Mouse (Mus musculus) adrenal gland, postnatal 10 days (tissue): ENCODE measurements at regions not wholly inside any gene's neighbourhood (a gene's known extent, or its start where the extent isn't known, plus 50 kb on each side); places are given as distances from the start of the nearest gene placed in this dataset.

Experiments
- DNase-seq: peaks from one replicate; pipeline ENCODE4 v3.0.0; 2021; ENCODE audit warnings: mixed read lengths

- DNase-seq, result no peak
Observed at GRCm38 (mm10) chr8:128156221-128156620, 202.2 kb upstream of the Nrp1 start.

- DNase-seq, result no peak
Observed at GRCm38 (mm10) chr8:128162857-128163256, 195.5 kb upstream of the Nrp1 start.

GRCm38 (mm10) chr8:128164976-128165375, 193.4 kb upstream of the Nrp1 start:
- no peak for DNase-seq

GRCm38 (mm10) chr8:128165591-128165990, 192.8 kb upstream of the Nrp1 start:
- no peak for DNase-seq

- DNase-seq, result no peak
Observed at GRCm38 (mm10) chr8:128166097-128166496, 192.3 kb upstream of the Nrp1 start.

- no peak for DNase-seq
Observed at GRCm38 (mm10) chr8:128168819-128169218, 189.6 kb upstream of the Nrp1 start.

- DNase-seq, result peak; percentile 25
Observed at GRCm38 (mm10) chr8:128171116-128171515, 187.3 kb upstream of the Nrp1 start.

GRCm38 (mm10) chr8:128180214-128180613, 178.2 kb upstream of the Nrp1 start:
- no peak for DNase-seq

GRCm38 (mm10) chr8:128183081-128183480, 175.3 kb upstream of the Nrp1 start:
- DNase-seq, result no peak

- no peak for DNase-seq
Observed at GRCm38 (mm10) chr8:128188321-128188720, 170.1 kb upstream of the Nrp1 start.

GRCm38 (mm10) chr8:128193293-128193887, 165.0 kb upstream of the Nrp1 start:
- DNase-seq, result no peak

- DNase-seq, result no peak
Observed at GRCm38 (mm10) chr8:128200815-128201214, 157.6 kb upstream of the Nrp1 start.

- no peak for DNase-seq
Observed at GRCm38 (mm10) chr8:128201635-128202034, 156.8 kb upstream of the Nrp1 start.

- no peak for DNase-seq
Observed at GRCm38 (mm10) chr8:128202158-128202886, 156.1 kb upstream of the Nrp1 start.

GRCm38 (mm10) chr8:128204803-128205202, 153.6 kb upstream of the Nrp1 start:
- no peak for DNase-seq

GRCm38 (mm10) chr8:128207138-128207537, 151.3 kb upstream of the Nrp1 start:
- DNase-seq, result no peak

- no peak for DNase-seq
Observed at GRCm38 (mm10) chr8:128210761-128211160, 147.6 kb upstream of the Nrp1 start.

- DNase-seq, result no peak
Observed at GRCm38 (mm10) chr8:128212223-128212622, 146.2 kb upstream of the Nrp1 start.

- DNase-seq, result peak; percentile 20
Observed at GRCm38 (mm10) chr8:128214256-128214655, 144.1 kb upstream of the Nrp1 start.

- no peak for DNase-seq
Observed at GRCm38 (mm10) chr8:128218886-128219285, 139.5 kb upstream of the Nrp1 start.

- DNase-seq, result peak; percentile 82
Observed at GRCm38 (mm10) chr8:128219539-128219938, 138.9 kb upstream of the Nrp1 start.

- no peak for DNase-seq
Observed at GRCm38 (mm10) chr8:128223092-128223491, 135.3 kb upstream of the Nrp1 start.

- no peak for DNase-seq
Observed at GRCm38 (mm10) chr8:128223522-128223921, 134.9 kb upstream of the Nrp1 start.

- no peak for DNase-seq
Observed at GRCm38 (mm10) chr8:128225123-128225522, 133.3 kb upstream of the Nrp1 start.
